Mouse (Mus musculus): ENCODE data around the gene Cypt14. TPM values are rescaled to one million over a fixed set of nuclear protein-coding genes. Genes with fewer than 3 reads are reported as not detected.
"Not testable (repeated sequence)": the region's sequence is repeated elsewhere in the genome, so short reads cannot be mapped to it uniquely, and the experiment has no call there.

The Cypt14 gene
- polyA plus RNA-seq (2015; fragmentation: Nextera tagmentation; extraction: Ambion mirVana): not detected in 2 replicates

DNA sequence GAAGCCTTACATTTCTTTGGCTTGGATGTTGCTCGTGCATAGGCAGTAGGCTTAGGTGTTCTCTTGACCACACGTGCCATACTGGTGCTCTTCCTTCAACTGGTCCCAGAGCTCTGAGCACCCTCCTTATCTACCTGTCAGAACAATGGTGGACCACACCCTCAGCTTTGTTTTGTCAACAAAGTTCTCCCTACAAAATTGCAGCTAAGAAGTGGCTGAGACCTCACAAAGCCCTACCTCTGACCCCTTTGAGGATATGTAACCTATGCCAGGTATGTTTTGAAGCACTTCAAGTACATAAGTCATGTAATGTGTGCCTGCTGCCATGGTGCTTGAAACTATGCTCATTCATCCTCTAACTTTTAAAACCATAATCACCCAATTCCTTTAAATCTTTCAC lies at the start of gene Cypt14:
Cypt14 (minus strand) TSS at position 101 of the 400 bp plus-strand sequence.
- H3K36me3 ChIP-seq (ENCODE audit: control insufficient read depth, insufficient read depth, low read length); H3K27me3 ChIP-seq (ENCODE audit: control insufficient read depth, insufficient read depth, low read depth, low read length); H3K4me3 ChIP-seq (ENCODE audit: low read depth, low read length); H3K27ac ChIP-seq (ENCODE audit: low read length); H3K9ac ChIP-seq (ENCODE audit: low read depth, low read length); H3K9me3 ChIP-seq (replicated peaks; ENCODE audit: control insufficient read depth, low read length, poor library complexity, severe bottlenecking); H3K4me2 ChIP-seq (ENCODE audit: low read length); ATAC-seq; H3K4me1 ChIP-seq (ENCODE audit: control insufficient read depth, insufficient read depth, low read length): not testable (repeated sequence)
- 92% methylated on average over 2 of the region's 2 CpGs for WGBS

Measured in midbrain, embryonic 16.5 days (tissue).